Mouse (Mus musculus) hindbrain, embryonic 15.5 days (tissue): Measurements from ENCODE around the gene Ak6. TPM values are rescaled to one million over a fixed set of nuclear protein-coding genes. Genes with fewer than 3 reads are reported as not detected.

ENCODE experiments used
- polyA plus RNA-seq: library from polyadenylated mRNA; unstranded; fragments of >200 nt; fragmentation: Nextera tagmentation; extraction: Ambion mirVana; gene quantifications from 2 replicates; pipeline ENCODE4 v1.2.1, GENCODE M21; 2015

The Ak6 gene
- polyA plus RNA-seq, 1 experiment from 2014 or later, result 297 TPM

Other genes starting within 250 kb of the Ak6 start
- 0.08 TPM in 1 of 2 replicates, not detected in the other for gene Naip1, start 198.1 kb upstream of the Ak6 start, polyA plus RNA-seq
- 62.9 and 70.6 TPM in 2 replicates for gene Gtf2h2, start 158.4 kb upstream of the Ak6 start, polyA plus RNA-seq
- gene Ocln, start 98.3 kb upstream of the Ak6 start, polyA plus RNA-seq, result 10.9 and 12.4 TPM in 2 replicates
- 2.7 and 3.2 TPM in 2 replicates for gene Marveld2, start 34.0 kb upstream of the Ak6 start, polyA plus RNA-seq
- gene Rad17, start 72 bp downstream of the Ak6 start, polyA plus RNA-seq, result 15.7 and 16.8 TPM in 2 replicates
- 25.2 and 32.2 TPM in 2 replicates for gene Taf9, start 600 bp downstream of the Ak6 start, polyA plus RNA-seq
- gene Ccdc125, start 18.7 kb downstream of the Ak6 start, polyA plus RNA-seq, result 1.4 and 2.2 TPM in 2 replicates
- gene Cdk7, start 80.0 kb downstream of the Ak6 start, polyA plus RNA-seq, result 38.9 and 39.8 TPM in 2 replicates
- 144 and 150 TPM in 2 replicates for gene Mrps36, start 93.7 kb downstream of the Ak6 start, polyA plus RNA-seq
- gene Cenph, start 124.9 kb downstream of the Ak6 start, polyA plus RNA-seq, result 8.5 and 9.1 TPM in 2 replicates
- gene Ccnb1, start 135.6 kb downstream of the Ak6 start, polyA plus RNA-seq, result 49.1 and 62.1 TPM in 2 replicates
- gene Slc30a5, start 182.4 kb downstream of the Ak6 start, polyA plus RNA-seq, result 33.8 and 35.6 TPM in 2 replicates